ENCODE assay signal across 8 mouse cellular contexts in the genomic region with DNA sequence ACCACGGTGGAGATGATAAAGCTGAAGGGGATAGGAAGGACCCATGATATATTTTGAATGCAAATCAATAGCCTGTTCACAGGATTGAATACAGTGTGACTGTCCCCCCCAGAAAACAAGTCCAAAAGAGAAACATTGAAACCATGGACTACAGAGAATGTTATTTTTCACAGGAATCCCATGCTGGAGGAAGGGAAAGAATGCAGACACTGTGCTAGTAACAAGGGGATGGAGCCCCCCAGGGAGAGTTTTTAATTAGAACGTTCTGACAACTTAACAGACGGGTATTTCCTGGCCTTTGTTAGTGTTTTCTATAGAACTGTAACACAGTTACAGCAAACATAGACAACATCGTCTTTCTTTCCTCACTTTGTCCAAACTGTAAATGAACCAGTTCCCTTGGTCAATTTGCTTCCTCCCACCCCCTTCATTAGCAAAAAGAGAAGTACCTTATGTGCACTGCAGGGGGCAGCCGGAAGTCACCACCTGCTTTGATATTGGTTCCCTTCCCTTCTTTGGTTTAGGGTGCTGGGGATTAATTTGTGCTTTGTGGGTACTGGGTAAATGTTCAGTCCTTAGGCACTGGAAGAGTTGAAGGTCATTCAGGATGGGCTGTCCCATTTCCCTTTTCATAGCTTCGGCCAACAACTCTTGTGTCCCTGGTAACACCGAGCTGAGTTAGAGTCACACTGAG.
DNase-seq lines count a peak whose midpoint lies in the region; ATAC-seq and TF ChIP-seq lines count a peak whose summit lies in the region.
"Had no signal": no experiment of that assay in that cellular context is flagged by ENCODE, and none has a peak within 500 bp of the region (broad histone marks: within the 10 kb centered on the region; RNA-seq: fewer than 3 reads in every experiment).

No protein-coding gene starts in this region.

- no peak for ATAC-seq in embryonic facial prominence, embryonic 12.5 days (ENCODE audit: insufficient number of reproducible peaks, insufficient read depth, low FRiP score, low TSS enrichment)
- ATAC-seq in limb, embryonic 12.5 days (ENCODE audit: insufficient number of reproducible peaks, insufficient read depth, low FRiP score, low TSS enrichment, low read depth), result no peak
- ATAC-seq in frontal cortex, adult (ENCODE audit: low TSS enrichment), result no peak

- H3K9me3 ChIP-seq in embryonic facial prominence, embryonic 12.5 days, result no peaks in the 10 kb centered on the region
- H3K9me3 ChIP-seq in limb, embryonic 12.5 days, result 0 out of 2 replicates have a peak, but pooled peaks cover 8% of the 10 kb centered on the region

- no peak overlapping the region for H3K4me3 ChIP-seq in layer of hippocampus, adult 2 months
- H3K4me3 ChIP-seq in embryonic facial prominence, embryonic 12.5 days, result no peak overlapping the region
- H3K4me3 ChIP-seq in limb, embryonic 12.5 days (replicated peaks), result no peak overlapping the region

- 0 out of 2 replicates have a peak, but pooled peaks cover 2% of the 10 kb centered on the region for H3K4me1 ChIP-seq in embryonic facial prominence, embryonic 12.5 days
- H3K4me1 ChIP-seq in limb, embryonic 12.5 days (replicated peaks), result 0 out of 2 replicates have a peak, but pooled peaks cover 11% of the 10 kb centered on the region

- peak overlapping the region; percentile 59 for H3K27ac ChIP-seq in layer of hippocampus, adult 2 months
- H3K27ac ChIP-seq in embryonic facial prominence, embryonic 12.5 days, result no peak overlapping the region
- H3K27ac ChIP-seq in limb, embryonic 12.5 days, result no peak overlapping the region

- peak; percentile 61 for TF ChIP-seq CTCF in layer of hippocampus, adult 2 months (conservative IDR thresholded peaks at IDR 0.05)

- no peak for DNase-seq in layer of hippocampus, adult 2 months (ENCODE audit: low spot score in 2 of 2)
- DNase-seq in layer of hippocampus, adult 9-10 months (ENCODE audit: low spot score), result no peak
- DNase-seq in Muller cell, postnatal 12 days (ENCODE audit: inconsistent ontology term), result peak; percentile 47
- no peak for DNase-seq in lung, postnatal 36 days
- DNase-seq: thymus, adult 18-20 months had no signal

- no peaks in the 10 kb centered on the region for H3K27me3 ChIP-seq in embryonic facial prominence, embryonic 12.5 days
- H3K27me3 ChIP-seq in limb, embryonic 12.5 days, result no peaks in the 10 kb centered on the region

- WGBS in embryonic facial prominence, embryonic 12.5 days, result 49% methylated on average over 7 of the region's 7 CpGs
- 51% methylated on average over 7 of the region's 7 CpGs for WGBS in limb, embryonic 12.5 days

- H3K4me2 ChIP-seq in embryonic facial prominence, embryonic 12.5 days (replicated peaks), result peak overlapping the region; percentile 39
- peak overlapping the region; percentile 48 for H3K4me2 ChIP-seq in limb, embryonic 12.5 days

- H3K9ac ChIP-seq in embryonic facial prominence, embryonic 12.5 days, result no peak overlapping the region
- H3K9ac ChIP-seq in limb, embryonic 12.5 days (replicated peaks), result no peak overlapping the region

- no peaks in the 10 kb centered on the region for H3K36me3 ChIP-seq in embryonic facial prominence, embryonic 12.5 days
- no peaks in the 10 kb centered on the region for H3K36me3 ChIP-seq in limb, embryonic 12.5 days
